Mouse (Mus musculus) liver, adult 2 months (tissue): ENCODE results near the gene Fgfr2.

Source experiments
- CTCF ChIP-seq: fragments of 200-500 bp; IDR thresholded peaks from 2 replicates; pipeline ENCODE4 v1.5.1; 2011; ENCODE audit warnings: low read depth, low read length, control low read depth
- POLR2A ChIP-seq: fragments of 200-500 bp; IDR thresholded peaks from 2 replicates; pipeline ENCODE4 v1.6.1; 2011; ENCODE audit warnings: low read length, control low read depth; ENCODE audit not compliant: insufficient read depth; ENCODE audit errors: extremely low read depth

DNA sequence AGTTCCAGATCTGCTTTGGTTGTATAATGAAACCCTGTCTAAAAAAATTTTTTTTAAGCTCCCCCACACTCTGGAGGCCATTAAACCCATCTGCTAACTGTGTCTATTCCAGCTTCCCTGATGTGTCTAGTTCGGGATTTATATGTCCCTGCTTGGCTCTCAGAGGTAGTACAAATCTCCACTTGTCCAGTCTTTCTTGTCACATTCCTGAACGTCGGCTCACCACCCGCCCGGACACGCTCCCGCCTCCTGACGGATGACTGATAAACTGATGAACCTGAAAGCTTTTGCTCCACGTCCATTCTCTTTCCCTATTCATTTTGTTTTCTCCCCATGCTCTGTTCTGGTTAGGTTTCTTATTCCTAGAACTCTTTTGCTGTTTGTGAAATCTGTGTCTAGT is 1541.0 kb downstream of the Fgfr2 start:
- TF ChIP-seq POLR2A = no peak
- no peak for TF ChIP-seq CTCF
